Mouse (Mus musculus) ES-E14 (cell line): Measurements from ENCODE around the gene Rbm19. TPM values are rescaled to one million over a fixed set of nuclear protein-coding genes. Genes with fewer than 3 reads are reported as not detected.

Source experiments
- DNase-seq: peaks from one replicate; pipeline ENCODE4 v3.0.0-alpha.2; 2013; ENCODE audit warnings: low read depth, low spot score
- H3K27ac ChIP-seq: 2 replicates; pipeline ENCODE4 v1.5.1; 2012; ENCODE audit warnings: low read depth, mild to moderate bottlenecking, low read length, moderate library complexity, mixed read lengths; ENCODE audit not compliant: poor library complexity, insufficient read depth, severe bottlenecking
- H3K36me3 ChIP-seq: 2 replicates; pipeline ENCODE4 v1.6.1; 2012; ENCODE audit warnings: mild to moderate bottlenecking, low read length, moderate library complexity, mixed read lengths; ENCODE audit not compliant: control insufficient read depth, poor library complexity, insufficient read depth, severe bottlenecking
- H3K4me1 ChIP-seq, 2 experiments: fragments of 150-350 bp in 1 of 2; sonication (generic) in 1 of 2; 2 replicates each; pipeline ENCODE4 v1.6.1; 2012; ENCODE audit warnings: low read length in 2 of 2, mild to moderate bottlenecking in 1 of 2, mixed read lengths in 1 of 2; ENCODE audit not compliant: control insufficient read depth in 2 of 2, insufficient read depth in 2 of 2, poor library complexity in 1 of 2
- H3K4me3 ChIP-seq, 2 experiments: fragments of 150-350 bp in 1 of 2; sonication (generic) in 1 of 2; 2 replicates each; pipeline ENCODE4 v1.5.1; 2012; ENCODE audit warnings: low read length in 2 of 2, low read depth in 1 of 2, mild to moderate bottlenecking in 1 of 2, mixed read lengths in 1 of 2; ENCODE audit not compliant: insufficient read depth in 1 of 2, poor library complexity in 1 of 2, severe bottlenecking in 1 of 2
- H3K9ac ChIP-seq: 2 replicates; pipeline ENCODE4 v1.6.1; 2012; ENCODE audit warnings: low read depth, mild to moderate bottlenecking, low read length, mixed read lengths; ENCODE audit not compliant: poor library complexity, insufficient read depth, severe bottlenecking
- H3K9me3 ChIP-seq: fragments of 150-350 bp; sonication (generic); 2 replicates; pipeline ENCODE4 v1.6.1; 2012; ENCODE audit warnings: low read depth, mild to moderate bottlenecking, low read length; ENCODE audit not compliant: control insufficient read depth, insufficient read depth
- CHD2 ChIP-seq: IDR thresholded peaks from 2 replicates; pipeline ENCODE4 v1.6.1; 2014; ENCODE audit warnings: mild to moderate bottlenecking, low read depth, low read length, inconsistent platforms
- HCFC1 ChIP-seq: IDR thresholded peaks from 2 replicates; pipeline ENCODE4 v1.6.1; 2012; ENCODE audit warnings: low read length, inconsistent platforms, borderline replicate concordance; ENCODE audit not compliant: insufficient read depth
- MAFK ChIP-seq: IDR thresholded peaks from 2 replicates; pipeline ENCODE4 v1.6.1; 2014; ENCODE audit warnings: mild to moderate bottlenecking, low read depth, low read length, inconsistent platforms; ENCODE audit not compliant: insufficient read depth
- ZC3H11A ChIP-seq: IDR thresholded peaks from 2 replicates; pipeline ENCODE4 v1.6.1; 2012; ENCODE audit warnings: low read depth, mild to moderate bottlenecking, inconsistent platforms, low read length, borderline replicate concordance
- ZNF384 ChIP-seq: IDR thresholded peaks from 2 replicates; pipeline ENCODE4 v1.6.1; 2012; ENCODE audit warnings: low read depth, low read length, inconsistent platforms
- in situ Hi-C, 2 experiments: fragments of 600-800 bp; cut with MboI; formaldehyde crosslinking; loops; one replicate each; pipeline ENCODE4 v1.15.1; 2025; ENCODE audit warnings: low sequenced_read_pairs in 2 of 2, inconsistent platforms in 1 of 2; ENCODE audit not compliant: unreplicated experiment in 2 of 2
- total RNA-seq: library from RNA; depleted of rRNA; stranded (reverse); fragments of 300-350 nt; gene quantifications from 2 replicates; pipeline ENCODE4 v1.2.3, GENCODE M21; 2012

Gene Rbm19
- total RNA-seq, 1 experiment, result 67.6 TPM

DNA sequence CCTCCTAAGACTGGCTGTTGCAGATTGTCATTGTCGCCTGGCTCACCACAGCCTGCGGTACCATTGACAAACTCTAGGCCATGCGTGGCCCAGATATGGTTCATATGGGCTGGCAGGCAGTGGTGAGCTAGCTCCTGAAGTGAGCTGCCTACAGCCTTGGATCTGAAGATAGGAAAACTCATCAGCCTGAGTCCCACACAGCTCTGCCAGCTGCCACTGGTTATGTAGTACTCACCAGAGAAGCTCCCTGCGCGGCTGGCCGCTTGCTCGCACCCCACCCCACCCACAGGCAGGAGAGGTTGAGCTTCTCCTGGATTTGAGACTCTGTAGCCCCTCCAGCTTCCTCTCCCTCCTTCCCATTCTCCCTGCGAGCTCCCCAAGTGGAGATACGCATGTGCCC, 32.0 kb downstream of the Rbm19 start:
- peaks cover 44% of the 10 kb centered on the region for H3K36me3 ChIP-seq
- H3K9ac ChIP-seq, result no peak overlapping the region
- no peak overlapping the region for H3K4me3 ChIP-seq
- no peaks in the 10 kb centered on the region for H3K4me1 ChIP-seq
- no peak overlapping the region for H3K27ac ChIP-seq
- no peak for TF ChIP-seq CHD2
- TF ChIP-seq ZC3H11A, result no peak
- no peak for TF ChIP-seq MAFK
- TF ChIP-seq ZNF384, result no peak
- no peak for TF ChIP-seq HCFC1
- DNase-seq, result no peak
- H3K9me3 ChIP-seq, result no peaks in the 10 kb centered on the region
- in situ Hi-C loops, result no loop called here

DNA sequence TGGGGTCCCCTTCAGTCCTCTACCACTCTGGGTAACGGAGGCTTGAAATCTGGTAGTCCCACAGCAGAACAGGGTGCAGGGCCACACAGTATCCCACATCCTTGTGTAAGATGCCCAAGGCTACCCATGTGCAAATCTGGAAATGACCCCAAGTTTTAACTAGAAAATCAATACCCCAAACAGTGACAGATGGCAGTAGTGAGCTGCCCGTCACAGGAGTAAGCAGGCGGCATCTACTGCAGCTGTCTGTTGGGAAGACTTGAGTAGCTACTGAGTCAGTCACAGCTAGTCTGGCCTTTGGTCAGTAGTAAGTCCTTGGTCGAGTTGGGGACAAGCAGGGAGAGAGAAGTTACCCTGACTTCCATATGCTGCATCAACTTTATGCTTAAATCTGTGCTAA, 34.9 kb downstream of the Rbm19 start:
- TF ChIP-seq ZNF384, result no peak
- TF ChIP-seq MAFK, result no peak
- TF ChIP-seq HCFC1, result no peak
- no peak for TF ChIP-seq CHD2
- no peak for TF ChIP-seq ZC3H11A
- Histone ChIP-seq H3K4me1 (no peaks in the 10 kb centered on the region), H3K36me3 (peaks cover 29% of the 10 kb centered on the region; the same call in 1 of the 2 replicates), H3K27ac (no peak overlapping the region), H3K9me3 (no peaks in the 10 kb centered on the region), H3K9ac (no peak overlapping the region), H3K4me3 (no peak overlapping the region)
- in situ Hi-C loops, result no loop called here
- no peak for DNase-seq

DNA sequence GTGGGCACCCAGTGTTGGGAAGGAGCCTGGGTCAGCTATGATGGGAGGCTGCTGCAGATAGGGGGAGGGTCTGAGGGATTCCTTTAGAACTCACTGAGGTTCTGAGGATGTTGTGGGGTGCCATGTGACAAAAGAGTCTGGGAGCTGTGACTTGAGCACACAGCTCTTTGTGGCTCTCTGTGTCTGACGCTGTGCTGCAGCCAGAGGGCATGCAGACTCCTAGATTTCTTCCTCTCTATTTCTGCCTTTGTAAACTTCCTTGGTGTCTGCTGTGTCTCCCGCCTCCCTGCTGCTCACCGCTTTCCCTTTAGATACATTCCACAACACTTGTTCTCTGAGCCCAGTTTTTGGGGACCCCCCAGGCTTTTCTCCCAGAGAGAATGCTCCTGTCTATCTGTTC, 36.9 kb downstream of the Rbm19 start:
- H3K4me3 ChIP-seq, result no peak overlapping the region
- no peak overlapping the region for H3K9ac ChIP-seq
- no peaks in the 10 kb centered on the region for H3K9me3 ChIP-seq
- DNase-seq, result no peak
- no peaks in the 10 kb centered on the region for H3K4me1 ChIP-seq
- in situ Hi-C loops, result no loop called here
- H3K36me3 ChIP-seq, result peaks cover 25% of the 10 kb centered on the region; the same call in 1 of the 2 replicates
- no peak for TF ChIP-seq HCFC1
- no peak for TF ChIP-seq ZNF384
- TF ChIP-seq CHD2, result no peak
- TF ChIP-seq MAFK, result no peak
- no peak for TF ChIP-seq ZC3H11A
- H3K27ac ChIP-seq, result no peak overlapping the region

- DNase-seq, result no peak
Measured at GRCm38 (mm10) chr5:120155672-120156071, 39.4 kb downstream of the Rbm19 start.

More at GRCm38 (mm10) chr5:120155672-120156071, 39.4 kb downstream of the Rbm19 start:
- TF ChIP-seq MAFK, result no peak
- no peak for TF ChIP-seq ZNF384
- TF ChIP-seq ZC3H11A, result no peak
- TF ChIP-seq CHD2, result no peak
- TF ChIP-seq HCFC1, result no peak
- Histone ChIP-seq H3K9me3 (no peaks in the 10 kb centered on the region), H3K4me1 (no peaks in the 10 kb centered on the region), H3K9ac (no peak overlapping the region), H3K4me3 (no peak overlapping the region), H3K27ac (no peak overlapping the region), H3K36me3 (peaks cover 28% of the 10 kb centered on the region; the same call in 1 of the 2 replicates)
- in situ Hi-C loops, result no loop called here
